Mouse (Mus musculus) limb, embryonic 10.5 days (tissue): ENCODE measurements around the gene Chil5. TPM values are rescaled to one million over a fixed set of nuclear protein-coding genes. Genes with fewer than 3 reads are reported as not detected.
A peak's percentile ranks its signal among the peaks of the same experiment; 100 is the strongest.
"Not testable (repeated sequence)": the region's sequence is repeated elsewhere in the genome, so short reads cannot be mapped to it uniquely, and the experiment has no call there.

Experiments used
- DNase-seq: peaks from one replicate; pipeline ENCODE4 v3.0.0-alpha.2; 2017; ENCODE audit warnings: low spot score
- H3K27ac ChIP-seq: fragments of 300-500 bp; sonication (generic); 2 replicates; pipeline ENCODE4 v1.5.1; 2016; ENCODE audit warnings: mild to moderate bottlenecking
- H3K27me3 ChIP-seq: fragments of 300-500 bp; sonication (generic); 2 replicates; pipeline ENCODE4 v1.6.1; 2016; ENCODE audit warnings: low read depth, mild to moderate bottlenecking; ENCODE audit not compliant: poor library complexity, severe bottlenecking
- H3K36me3 ChIP-seq: fragments of 300-500 bp; sonication (generic); 2 replicates; pipeline ENCODE4 v1.6.1; 2016; ENCODE audit warnings: mild to moderate bottlenecking, moderate library complexity
- H3K4me1 ChIP-seq: fragments of 300-500 bp; sonication (generic); 2 replicates; pipeline ENCODE4 v1.6.1; 2016
- H3K4me3 ChIP-seq: fragments of 300-500 bp; sonication (generic); 2 replicates; pipeline ENCODE4 v1.5.1; 2016; ENCODE audit warnings: mild to moderate bottlenecking, moderate library complexity
- H3K9me3 ChIP-seq: fragments of 300-500 bp; sonication (generic); replicated peaks from 2 replicates; pipeline ENCODE4 v1.6.1; 2016; ENCODE audit warnings: mild to moderate bottlenecking
- WGBS: fragments of 180-500 bp; shearing (Covaris S2); methylation state at CpG from one replicate; pipeline ENCODE4 v1.1.7; 2016; 5-methylcytosine and 5-hydroxymethylcytosine counted together
- polyA plus RNA-seq: library from polyadenylated mRNA; unstranded; fragments of >200 nt; fragmentation: Nextera tagmentation; extraction: Ambion mirVana; gene quantifications from 2 replicates; pipeline ENCODE4 v1.2.1, GENCODE M21; 2016

Chil5 gene
- polyA plus RNA-seq, 1 experiment from 2014 or later, result 0.18 TPM

GRCm38 (mm10) chr3:105994730-105995129, 37.9 kb downstream of the Chil5 start:
- no peaks in the 10 kb centered on the region for H3K9me3 ChIP-seq
- H3K4me3 ChIP-seq, result no peak overlapping the region
- no peaks in the 10 kb centered on the region for H3K36me3 ChIP-seq
- no peaks in the 10 kb centered on the region for H3K27me3 ChIP-seq
- no peak overlapping the region for H3K27ac ChIP-seq
- H3K4me1 ChIP-seq, result 0 out of 2 replicates have a peak, but pooled peaks cover 2% of the 10 kb centered on the region
- no peak for DNase-seq
- 31% methylated on average over 2 of the region's 2 CpGs for WGBS

GRCm38 (mm10) chr3:105991653-105992283, 40.8 kb downstream of the Chil5 start:
- DNase-seq, result peak; percentile 46
- H3K36me3 ChIP-seq, result no peaks in the 10 kb centered on the region
- H3K27me3 ChIP-seq, result no peaks in the 10 kb centered on the region
- H3K4me3 ChIP-seq, result no peak overlapping the region
- H3K27ac ChIP-seq, result no peak overlapping the region
- WGBS, result 40% methylated on average over 4 of the region's 4 CpGs
- H3K4me1 ChIP-seq, result 0 out of 2 replicates have a peak, but pooled peaks cover 2% of the 10 kb centered on the region
- no peaks in the 10 kb centered on the region for H3K9me3 ChIP-seq

- 74% methylated on average over 5 of the region's 5 CpGs for WGBS
- not testable (repeated sequence) for H3K4me1 ChIP-seq
Measured at GRCm38 (mm10) chr3:105989611-105990010, 43.0 kb downstream of the Chil5 start.

GRCm38 (mm10) chr3:105974174-105974573, 58.4 kb downstream of the Chil5 start:
- no peak for DNase-seq
- Histone ChIP-seq H3K36me3 (peaks cover 21% of the 10 kb centered on the region), H3K27me3 (no peaks in the 10 kb centered on the region), H3K27ac (no peak overlapping the region), H3K4me1 (no peaks in the 10 kb centered on the region), H3K4me3 (no peak overlapping the region), H3K9me3 (no peaks in the 10 kb centered on the region)
- 94% methylated on average over 2 of the region's 2 CpGs for WGBS

More at GRCm38 (mm10) chr3:105989611-105990010, 43.0 kb downstream of the Chil5 start:
- H3K27me3 ChIP-seq, H3K27ac ChIP-seq, H3K36me3 ChIP-seq, DNase-seq, H3K4me3 ChIP-seq, H3K9me3 ChIP-seq: not testable (repeated sequence)

GRCm38 (mm10) chr3:105973411-105973810, 59.2 kb downstream of the Chil5 start, which contains the start of gene Ovgp1:
TSS of gene Ovgp1 (plus strand) at chr3:105973711.
- no peaks in the 10 kb centered on the region for H3K27me3 ChIP-seq
- 83% methylated on average over 3 of the region's 3 CpGs for WGBS
- no peak within 1 kb of the TSS for H3K4me3 ChIP-seq
- H3K9me3 ChIP-seq, result no peaks in the 10 kb centered on the region
- H3K4me1 ChIP-seq, result no peaks in the 10 kb centered on the region
- H3K27ac ChIP-seq, result no peak within 1 kb of the TSS
- DNase-seq, result no peak
- peaks cover 28% of the 10 kb centered on the region for H3K36me3 ChIP-seq

- peaks cover 43% of the 10 kb centered on the region for H3K36me3 ChIP-seq
- no peaks in the 10 kb centered on the region for H3K27me3 ChIP-seq
- no peak overlapping the region for H3K27ac ChIP-seq
- no peaks in the 10 kb centered on the region for H3K4me1 ChIP-seq
- no peak for DNase-seq
- H3K4me3 ChIP-seq, result no peak overlapping the region
- H3K9me3 ChIP-seq, result no peaks in the 10 kb centered on the region
- WGBS, result 84% methylated on average over 5 of the region's 5 CpGs
Measured at GRCm38 (mm10) chr3:105971831-105972446, 60.7 kb downstream of the Chil5 start.

Other genes starting within 250 kb of the Chil5 start
- 67.3 and 71.6 TPM in 2 replicates for gene Rap1a, start 231.5 kb downstream of the Chil5 start, polyA plus RNA-seq
- gene Adora3, start 162.0 kb downstream of the Chil5 start, polyA plus RNA-seq, result 0.25 TPM in 1 of 2 replicates, not detected in the other
- 0.30 TPM in 1 of 2 replicates, not detected in the other for gene Tmigd3, start 161.9 kb downstream of the Chil5 start, polyA plus RNA-seq
- gene I830077J02Rik, start 100.2 kb downstream of the Chil5 start, polyA plus RNA-seq, result 0.41 and 0.54 TPM in 2 replicates
- 168 and 193 TPM in 2 replicates for gene Wdr77, start 73.4 kb downstream of the Chil5 start, polyA plus RNA-seq
- gene Atp5f1, start 72.7 kb downstream of the Chil5 start, polyA plus RNA-seq, result 464 and 473 TPM in 2 replicates
- 2.1 and 2.5 TPM in 2 replicates for gene Ovgp1, start 59.1 kb downstream of the Chil5 start, polyA plus RNA-seq
- not detected in 2 replicates for gene Pifo, start 18.2 kb downstream of the Chil5 start, polyA plus RNA-seq
- not detected in 2 replicates for gene Chia1, start 80.4 kb upstream of the Chil5 start, polyA plus RNA-seq
- not detected in 2 replicates for gene Chil3, start 134.8 kb upstream of the Chil5 start, polyA plus RNA-seq
- not detected in 2 replicates for gene Chil4, start 186.7 kb upstream of the Chil5 start, polyA plus RNA-seq